Mouse (Mus musculus) heart, adult 2 months (tissue): ENCODE measurements around the gene Saa3.

Source experiments
- CTCF ChIP-seq: fragments of 200-600 bp; IDR thresholded peaks from 2 replicates; pipeline ENCODE4 v1.8.1; 2022; ENCODE audit warnings: antibody characterized with exemption, mild to moderate bottlenecking, moderate library complexity
- EP300 ChIP-seq: fragments of 200-500 bp; IDR thresholded peaks from 2 replicates; pipeline ENCODE4 v1.6.1; 2011; ENCODE audit warnings: low read depth, low read length, control low read depth; ENCODE audit not compliant: insufficient read depth
- POLR2A ChIP-seq: fragments of 200-500 bp; IDR thresholded peaks from 2 replicates; pipeline ENCODE4 v1.6.1; 2011; ENCODE audit warnings: mild to moderate bottlenecking, low read depth, low read length, control low read depth; ENCODE audit not compliant: insufficient read depth

DNA sequence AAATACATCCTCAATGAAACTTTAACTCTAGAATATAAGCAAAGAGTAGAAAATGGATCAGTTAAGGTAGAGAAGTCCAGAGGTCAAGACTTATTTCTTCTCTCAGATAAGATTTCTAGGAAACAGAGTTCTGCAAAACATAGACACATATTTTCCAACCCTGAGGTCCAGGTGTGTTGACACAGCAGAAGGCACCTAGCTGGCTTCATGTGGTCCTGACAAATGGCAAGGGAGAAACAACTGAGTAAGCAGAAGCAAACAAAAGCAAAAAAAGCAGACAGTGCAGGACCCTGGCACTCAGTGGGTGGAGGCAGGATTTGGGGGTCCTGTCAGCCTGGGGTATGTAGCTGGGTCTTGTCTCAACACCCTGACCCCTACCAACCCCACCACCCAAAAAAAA, 34.8 kb downstream of the Saa3 start:
- TF ChIP-seq CTCF (no peak), POLR2A (no peak), EP300 (no peak)
